Mouse (Mus musculus) lung, postnatal 14 days (tissue): Measurements from ENCODE around the gene Paqr8.

ENCODE experiments used
- DNase-seq: peaks from one replicate; pipeline ENCODE4 v3.0.0; 2021

Gene Paqr8

DNA sequence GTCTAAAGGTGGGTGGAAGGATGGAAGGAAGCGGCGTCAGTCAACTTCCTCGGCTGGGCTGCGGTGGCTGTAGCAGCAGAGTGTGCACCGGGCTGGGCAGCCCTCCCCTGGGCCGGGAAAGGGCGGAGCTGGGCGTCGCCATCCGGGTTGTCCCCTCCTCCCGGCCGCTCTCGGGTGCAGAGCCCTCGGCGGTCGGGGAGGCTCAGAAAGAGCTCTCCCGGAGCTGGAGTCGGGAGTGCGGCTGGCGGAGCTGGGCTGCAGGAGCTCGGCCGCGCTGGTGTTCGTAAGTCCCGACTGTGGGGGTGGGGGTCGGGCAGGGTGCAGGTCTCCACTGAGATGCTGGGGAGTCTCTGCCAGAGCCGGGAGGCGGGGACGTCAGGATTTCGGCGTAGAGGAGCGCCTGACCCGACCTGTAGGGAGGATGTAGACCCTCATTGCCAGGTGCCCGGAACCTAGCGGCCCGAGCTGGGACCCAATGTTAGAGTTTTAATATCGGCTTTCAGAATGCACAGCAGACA, at the start of gene Paqr8:
Paqr8 (plus strand) TSS at position 203 of the 518 bp plus-strand sequence.
- peak; percentile 89 for DNase-seq

- DNase-seq, result no peak
These were observed 33.2 kb upstream of the Paqr8 start for GRCm38 (mm10) chr1:20856924-20857902.

GRCm38 (mm10) chr1:20860775-20861174, 29.6 kb upstream of the Paqr8 start:
- no peak for DNase-seq

GRCm38 (mm10) chr1:20861865-20862264, 28.5 kb upstream of the Paqr8 start:
- no peak for DNase-seq

DNA sequence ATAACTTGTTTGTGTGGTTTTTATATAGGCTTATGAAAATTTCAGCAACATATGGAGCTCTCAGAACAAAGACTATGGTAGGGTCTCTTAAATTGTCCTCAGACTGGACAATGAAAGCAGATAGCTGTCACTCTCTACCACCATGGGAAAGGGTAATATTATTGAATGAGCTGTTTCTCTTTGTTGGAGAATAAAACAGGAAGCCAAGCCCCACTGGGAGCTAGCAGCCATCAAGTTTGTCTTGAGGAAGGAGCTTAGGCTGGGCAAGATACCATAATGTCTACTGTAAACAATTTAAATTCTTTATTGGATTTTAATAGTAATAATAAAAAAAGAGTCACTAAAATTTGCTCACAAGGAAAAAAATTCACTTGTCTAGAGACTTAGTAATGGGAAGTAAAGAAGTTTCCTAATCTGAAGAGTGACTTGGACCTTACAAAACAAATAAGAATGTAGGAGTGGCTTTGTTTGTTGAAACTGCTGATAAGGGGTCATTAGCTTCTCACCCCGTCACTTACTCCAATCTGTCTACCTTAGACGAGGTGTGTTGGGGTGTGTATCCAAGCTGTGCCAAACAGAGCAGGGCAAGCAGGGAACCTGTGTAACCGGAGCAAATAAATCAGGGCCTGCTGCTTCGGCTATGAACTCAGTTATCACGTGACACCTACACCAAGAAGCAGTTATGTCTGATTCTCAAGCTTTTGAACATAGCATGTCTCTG, 26.8 kb upstream of the Paqr8 start:
- peak; percentile 3 for DNase-seq

DNA sequence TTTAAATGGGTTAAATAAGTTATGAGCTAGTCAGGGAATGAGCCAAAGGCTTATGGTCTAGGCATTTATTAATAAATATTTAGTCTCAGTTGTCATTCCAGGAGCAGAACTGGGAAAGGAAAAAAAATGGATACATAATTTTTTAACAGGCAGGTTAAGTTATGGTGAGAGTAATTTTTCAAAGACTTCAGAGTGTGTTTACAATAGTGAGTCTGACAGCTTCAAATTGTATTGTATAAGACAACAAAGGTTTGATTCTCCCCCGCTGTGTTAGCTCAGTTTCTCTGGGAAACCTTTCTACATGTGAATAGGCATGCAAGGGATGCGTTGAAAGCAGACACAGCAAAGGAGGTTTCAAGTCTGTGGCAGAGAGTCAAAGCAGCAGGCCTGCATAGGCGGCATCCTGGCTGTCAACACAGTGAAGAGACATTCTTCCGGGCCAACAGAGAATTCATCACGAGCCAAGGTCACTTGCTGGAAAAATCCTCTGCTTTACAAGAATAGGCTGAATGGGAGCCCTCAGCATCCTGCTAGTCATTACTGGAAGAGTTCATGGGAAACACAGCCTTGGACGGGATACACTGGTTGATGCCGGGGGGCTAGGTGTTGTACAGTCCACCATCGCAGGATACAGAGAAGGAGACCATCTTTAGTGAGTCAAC, 23.0 kb upstream of the Paqr8 start:
- no peak for DNase-seq

DNA sequence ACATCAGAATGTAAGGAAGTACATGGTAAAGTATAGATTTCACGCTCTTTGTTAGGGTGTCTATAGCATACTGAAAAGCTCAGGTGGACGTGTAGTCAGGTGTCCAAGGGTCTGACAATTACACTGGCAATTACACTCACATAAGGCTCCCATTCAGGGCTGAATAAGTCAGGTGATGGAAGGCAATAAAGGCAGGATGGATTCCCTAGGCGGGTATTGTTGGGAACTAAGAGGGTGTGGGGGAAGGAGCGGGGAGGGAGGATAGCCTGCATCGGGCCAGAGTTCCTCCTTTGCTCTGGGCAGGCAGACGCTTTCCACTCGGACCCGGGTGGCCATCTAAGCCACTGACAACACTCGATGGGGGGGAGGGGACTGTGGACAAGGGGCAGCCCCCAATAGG, 22.4 kb upstream of the Paqr8 start:
- DNase-seq, result no peak

GRCm38 (mm10) chr1:20870887-20871286, 19.5 kb upstream of the Paqr8 start:
- no peak for DNase-seq

DNA sequence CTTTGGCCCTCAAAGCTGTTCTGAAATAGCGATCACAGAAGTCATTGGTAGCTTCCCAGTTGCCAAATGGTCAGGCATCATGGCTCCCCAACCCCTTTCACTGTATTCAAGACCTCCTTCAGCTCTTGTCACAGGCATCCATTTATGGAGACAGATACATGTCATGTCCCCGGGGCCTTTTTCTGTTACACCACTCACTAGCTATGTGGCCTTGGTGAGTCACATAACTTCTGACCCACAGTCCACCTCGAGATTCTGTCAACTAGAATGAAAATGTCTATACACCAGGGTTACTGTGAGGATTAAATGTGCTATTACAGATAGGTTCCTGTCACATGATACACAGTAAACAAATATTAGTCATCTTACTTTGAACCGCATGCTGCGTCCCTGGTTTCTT, 17.9 kb upstream of the Paqr8 start:
- DNase-seq, result no peak

DNA sequence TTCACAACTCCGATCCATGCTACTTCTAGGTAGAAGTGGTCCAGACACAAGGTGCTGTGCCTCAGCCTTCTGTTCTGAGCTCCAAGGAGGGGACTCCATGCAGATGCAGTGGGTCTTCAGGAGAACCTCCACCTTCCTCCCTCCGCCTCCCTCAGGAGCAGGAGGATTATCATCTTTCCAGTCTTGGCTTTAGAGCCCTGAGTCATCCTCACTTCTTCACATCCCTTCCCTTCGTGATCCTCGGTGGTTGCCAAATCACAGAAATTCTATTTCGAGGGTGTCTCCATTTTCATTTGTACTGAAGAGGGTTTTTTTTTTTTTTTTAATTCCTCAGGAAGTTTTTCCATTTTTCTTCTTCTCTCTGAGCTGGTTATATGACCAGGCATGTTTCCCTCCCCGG, 16.3 kb upstream of the Paqr8 start:
- no peak for DNase-seq

- no peak for DNase-seq
These were observed 13.1 kb upstream of the Paqr8 start for GRCm38 (mm10) chr1:20877355-20877754.

DNA sequence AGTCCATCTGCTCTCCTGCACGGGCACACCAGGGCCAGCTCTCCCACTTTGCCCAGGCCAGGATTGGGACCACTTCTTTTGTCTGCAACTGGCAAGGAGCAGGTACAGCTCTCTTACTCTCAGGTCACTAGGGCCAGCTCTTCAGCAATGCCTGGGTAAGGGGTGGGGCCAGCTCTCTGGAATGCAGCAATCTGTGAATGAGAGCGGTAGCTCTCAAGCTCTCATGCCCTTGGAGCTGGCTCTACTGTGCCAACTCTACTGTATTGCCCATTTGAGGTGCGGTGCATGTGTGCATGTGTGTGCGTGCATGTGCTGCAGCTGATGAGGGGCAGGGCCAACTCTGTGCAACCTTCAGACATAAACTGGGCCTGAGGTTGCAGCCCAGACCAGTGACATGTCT, 11.0 kb upstream of the Paqr8 start:
- DNase-seq, result peak; percentile 46

- DNase-seq, result no peak
These were observed 7.3 kb upstream of the Paqr8 start for GRCm38 (mm10) chr1:20883079-20883478.

GRCm38 (mm10) chr1:20889677-20890403, 566 bp upstream of the Paqr8 start:
- no peak for DNase-seq

GRCm38 (mm10) chr1:20890941-20891399, 564 bp downstream of the Paqr8 start:
- peak; percentile 68 for DNase-seq

GRCm38 (mm10) chr1:20893059-20893458, 2.7 kb downstream of the Paqr8 start:
- no peak for DNase-seq

GRCm38 (mm10) chr1:20898391-20898790, 8.0 kb downstream of the Paqr8 start:
- no peak for DNase-seq

- DNase-seq, result no peak
These were observed 9.9 kb downstream of the Paqr8 start for GRCm38 (mm10) chr1:20900336-20900735.

DNA sequence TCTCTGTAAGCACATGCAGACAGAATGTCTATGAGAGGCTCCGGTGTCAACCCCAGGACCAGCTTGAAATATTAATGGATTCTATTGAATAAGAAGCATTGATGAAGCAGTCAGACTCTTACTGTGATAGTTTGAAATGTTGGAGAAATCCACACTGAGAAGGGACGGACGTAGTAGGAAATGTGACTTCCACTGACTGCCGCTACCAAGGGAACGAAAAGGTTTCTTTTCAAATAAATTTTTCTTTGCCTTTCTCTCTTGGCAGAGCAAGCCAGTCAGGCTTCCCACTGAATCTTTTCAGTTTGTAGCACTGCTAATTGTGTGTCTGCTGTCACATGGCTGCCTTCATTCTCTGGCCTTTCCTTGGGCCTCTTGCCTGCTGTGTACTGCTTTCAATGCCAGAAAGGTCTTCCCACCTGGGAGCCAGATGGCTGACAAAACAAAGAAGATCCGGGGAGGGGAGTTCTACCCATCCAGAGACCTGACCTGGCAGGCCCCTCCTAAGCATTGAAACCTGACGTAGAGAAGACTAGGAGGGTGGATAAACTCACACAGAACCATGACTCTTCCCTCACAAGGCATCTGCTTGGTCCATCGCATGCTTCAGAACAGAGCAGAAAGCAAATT, 15.2 kb downstream of the Paqr8 start:
- DNase-seq, result no peak

- DNase-seq, result no peak
These were observed 15.7 kb downstream of the Paqr8 start for GRCm38 (mm10) chr1:20906128-20906515.

GRCm38 (mm10) chr1:20908541-20908940, 18.1 kb downstream of the Paqr8 start:
- no peak for DNase-seq

DNA sequence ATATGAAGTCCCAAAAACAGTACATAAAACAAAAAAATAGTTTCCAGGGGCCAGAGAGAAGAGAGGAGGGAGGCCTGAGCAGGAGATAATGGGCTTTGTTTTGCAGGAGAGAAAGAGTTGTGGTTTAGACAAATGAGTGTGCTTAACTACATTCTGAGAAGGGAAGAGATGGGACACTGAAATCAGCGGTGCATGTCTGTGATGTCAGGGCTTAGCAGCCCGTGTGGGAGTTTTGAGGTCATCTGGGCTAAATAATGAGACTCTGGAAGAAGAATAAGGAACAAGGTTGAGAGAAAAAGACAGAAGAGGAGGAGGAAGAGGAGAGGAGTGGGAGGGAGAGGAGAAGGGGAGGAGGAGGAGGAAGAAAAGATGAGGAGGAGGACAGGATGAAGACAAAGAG, 21.7 kb downstream of the Paqr8 start:
- no peak for DNase-seq
